Mouse (Mus musculus) cerebellum, adult 2 months (tissue): ENCODE results near the gene Hps4. TPM values are rescaled to one million over a fixed set of nuclear protein-coding genes. Genes with fewer than 3 reads are reported as not detected.

Source experiments
- DNase-seq, 2 experiments: peaks; one replicate each; pipeline ENCODE4 v3.0.0; 2021
- H3K27ac ChIP-seq: fragments of 200-500 bp; 2 replicates; pipeline ENCODE4 v1.5.1; 2012; ENCODE audit warnings: low read length, control low read depth, inconsistent platforms; ENCODE audit not compliant: insufficient read depth
- H3K27me3 ChIP-seq: fragments of 200-500 bp; 2 replicates; pipeline ENCODE4 v1.6.1; 2012; ENCODE audit warnings: inconsistent platforms, mild to moderate bottlenecking, low read length, moderate library complexity; ENCODE audit not compliant: control insufficient read depth, insufficient read depth
- H3K4me1 ChIP-seq: fragments of 200-500 bp; 2 replicates; pipeline ENCODE4 v1.6.1; 2011; ENCODE audit warnings: low read length; ENCODE audit not compliant: control insufficient read depth, insufficient read depth
- H3K4me3 ChIP-seq: fragments of 200-500 bp; replicated peaks from 2 replicates; pipeline ENCODE3; 2011; ENCODE audit warnings: mild to moderate bottlenecking, low read depth, low read length, control low read depth; ENCODE audit not compliant: insufficient read depth
- CTCF ChIP-seq: fragments of 200-500 bp; IDR thresholded peaks from 2 replicates; pipeline ENCODE4 v1.5.1; 2011; ENCODE audit warnings: low read depth, mild to moderate bottlenecking, control low read depth, low read length, moderate library complexity, borderline replicate concordance; ENCODE audit not compliant: insufficient read depth
- POLR2A ChIP-seq: fragments of 200-500 bp; IDR thresholded peaks from 2 replicates; pipeline ENCODE4 v1.6.1; 2011; ENCODE audit warnings: low read length, control low read depth, borderline replicate concordance; ENCODE audit not compliant: insufficient read depth
- WGBS: fragments of 180-500 bp; shearing (Covaris S2); methylation state at CpG from one replicate; pipeline ENCODE4 v1.1.7; 2018; 5-methylcytosine and 5-hydroxymethylcytosine counted together
- polyA plus RNA-seq: library from polyadenylated mRNA; depleted of rRNA; stranded (reverse); fragments of >200 nt; gene quantifications from 2 replicates; pipeline ENCODE4 v1.2.3, GENCODE M21; 2012; rRNA removed

Gene Hps4
- polyA plus RNA-seq, result 47.4 and 54.5 TPM in 2 replicates

GRCm38 (mm10) chr5:112342463-112343204 is at the start of gene Hps4, which contains the start of gene Srrd:
TSS of gene Hps4 (plus strand) at chr5:112343083.
TSS of gene Srrd (minus strand) at chr5:112343040.
- peak; percentile 70; the same call in 1 of the 2 replicates for TF ChIP-seq POLR2A
- no peak for TF ChIP-seq CTCF
- H3K27me3 ChIP-seq, result no peaks in the 10 kb centered on the region
- H3K4me1 ChIP-seq, result peaks cover 20% of the 10 kb centered on the region
- peak; percentile 88 to 94 for DNase-seq
- WGBS, result 2% methylated on average over 63 of the region's 64 CpGs
- peak within 1 kb of the TSS; percentile 57 for H3K27ac ChIP-seq
- H3K4me3 ChIP-seq, result peak within 1 kb of the TSS; percentile 81

GRCm38 (mm10) chr5:112293800-112294199 is 49.1 kb upstream of the Hps4 start:
- TF ChIP-seq POLR2A, result no peak
- TF ChIP-seq CTCF, result no peak
- H3K27me3 ChIP-seq, result no peaks in the 10 kb centered on the region
- WGBS, result 89% methylated on average over 2 of the region's 2 CpGs
- peaks cover 29% of the 10 kb centered on the region for H3K4me1 ChIP-seq
- no peak for DNase-seq
- H3K4me3 ChIP-seq, result no peak overlapping the region
- H3K27ac ChIP-seq, result no peak overlapping the region

- H3K4me3 ChIP-seq, result no peak overlapping the region
- H3K27ac ChIP-seq, result no peak overlapping the region
- DNase-seq, result no peak
- WGBS, result 70% methylated on average over 4 of the region's 4 CpGs
- TF ChIP-seq POLR2A, result no peak
- TF ChIP-seq CTCF, result no peak
- H3K27me3 ChIP-seq, result no peaks in the 10 kb centered on the region
- peaks cover 33% of the 10 kb centered on the region for H3K4me1 ChIP-seq
Measured at GRCm38 (mm10) chr5:112294696-112295095, 48.2 kb upstream of the Hps4 start.

GRCm38 (mm10) chr5:112295162-112295561 is 47.7 kb upstream of the Hps4 start:
- no peak for DNase-seq
- no peaks in the 10 kb centered on the region for H3K27me3 ChIP-seq
- 58% methylated on average over 8 of the region's 8 CpGs for WGBS
- H3K27ac ChIP-seq, result no peak overlapping the region
- H3K4me1 ChIP-seq, result peaks cover 28% of the 10 kb centered on the region
- H3K4me3 ChIP-seq, result no peak overlapping the region
- no peak for TF ChIP-seq CTCF
- TF ChIP-seq POLR2A, result no peak

GRCm38 (mm10) chr5:112295564-112295963 is 47.3 kb upstream of the Hps4 start:
- no peak for DNase-seq
- Histone ChIP-seq H3K27me3 (no peaks in the 10 kb centered on the region), H3K27ac (no peak overlapping the region), H3K4me3 (no peak overlapping the region), H3K4me1 (peaks cover 25% of the 10 kb centered on the region)
- TF ChIP-seq CTCF, result no peak
- TF ChIP-seq POLR2A, result no peak
- 67% methylated on average over 8 of the region's 8 CpGs for WGBS

- no peak overlapping the region for H3K4me3 ChIP-seq
- no peaks in the 10 kb centered on the region for H3K27me3 ChIP-seq
- TF ChIP-seq CTCF, result no peak
- TF ChIP-seq POLR2A, result no peak
- 39% methylated on average over 6 of the region's 6 CpGs for WGBS
- H3K27ac ChIP-seq, result no peak overlapping the region
- peaks cover 20% of the 10 kb centered on the region for H3K4me1 ChIP-seq
- no peak for DNase-seq
Measured at GRCm38 (mm10) chr5:112296404-112297181, 46.3 kb upstream of the Hps4 start.

- 32% methylated on average over 2 of the region's 2 CpGs for WGBS
- H3K4me1 ChIP-seq, result peaks cover 20% of the 10 kb centered on the region
- no peak for TF ChIP-seq CTCF
- TF ChIP-seq POLR2A, result no peak
- no peaks in the 10 kb centered on the region for H3K27me3 ChIP-seq
- no peak overlapping the region for H3K4me3 ChIP-seq
- no peak for DNase-seq
- no peak overlapping the region for H3K27ac ChIP-seq
Measured at GRCm38 (mm10) chr5:112297257-112297656, 45.6 kb upstream of the Hps4 start.
